Mouse (Mus musculus): ENCODE data around the gene Kcnh7. TPM values are rescaled to one million over a fixed set of nuclear protein-coding genes. Genes with fewer than 3 reads are reported as not detected.

The Kcnh7 gene
- polyA plus RNA-seq, 1 experiment, result not detected

- peaks cover 1% of the 10 kb centered on the region; the same call in 1 of the 2 replicates for H3K4me1 ChIP-seq (ENCODE audit: control insufficient read depth, insufficient read depth, low read length)
- H3K4me3 ChIP-seq (replicated peaks; ENCODE audit: control insufficient read depth, low read depth, low read length), result no peak overlapping the region
- 25% methylated on average over 3 of the region's 3 CpGs for WGBS
- no peak overlapping the region; the same call in 1 of the 2 replicates for H3K27ac ChIP-seq (ENCODE audit: control insufficient read depth, insufficient read depth, low read depth, low read length, poor library complexity)
- no peak for TF ChIP-seq CTCF (IDR thresholded peaks at IDR 0.05; ENCODE audit: control insufficient read depth, insufficient read depth, low read length)
- no peak for TF ChIP-seq POLR2A (IDR thresholded peaks at IDR 0.05; ENCODE audit: borderline replicate concordance, control insufficient read depth, low read depth, low read length)
Measured at GRCm38 (mm10) chr2:62684989-62685595, 499.0 kb downstream of the Kcnh7 start.

- WGBS, result 32% methylated on average over 8 of the region's 8 CpGs
- Histone ChIP-seq H3K4me1 (ENCODE audit: control insufficient read depth, insufficient read depth, low read length) (peaks cover 1% of the 10 kb centered on the region; the same call in 1 of the 2 replicates), H3K27ac (ENCODE audit: control insufficient read depth, insufficient read depth, low read depth, low read length, poor library complexity) (no peak overlapping the region), H3K4me3 (replicated peaks; ENCODE audit: control insufficient read depth, low read depth, low read length) (no peak overlapping the region)
- TF ChIP-seq POLR2A (IDR thresholded peaks at IDR 0.05; ENCODE audit: borderline replicate concordance, control insufficient read depth, low read depth, low read length), result no peak
- no peak for TF ChIP-seq CTCF (IDR thresholded peaks at IDR 0.05; ENCODE audit: control insufficient read depth, insufficient read depth, low read length)
Measured at GRCm38 (mm10) chr2:62681667-62682066, 502.4 kb downstream of the Kcnh7 start.

GRCm38 (mm10) chr2:62672788-62673187 is 511.3 kb downstream of the Kcnh7 start:
- Histone ChIP-seq H3K4me1 (ENCODE audit: control insufficient read depth, insufficient read depth, low read length) (no peaks in the 10 kb centered on the region; the same call in 1 of the 2 replicates), H3K4me3 (replicated peaks; ENCODE audit: control insufficient read depth, low read depth, low read length) (no peak overlapping the region), H3K27ac (ENCODE audit: control insufficient read depth, insufficient read depth, low read depth, low read length, poor library complexity) (no peak overlapping the region)
- no peak for TF ChIP-seq POLR2A (IDR thresholded peaks at IDR 0.05; ENCODE audit: borderline replicate concordance, control insufficient read depth, low read depth, low read length)
- TF ChIP-seq CTCF (IDR thresholded peaks at IDR 0.05; ENCODE audit: control insufficient read depth, insufficient read depth, low read length), result no peak
- WGBS, result 44% methylated on average over 5 of the region's 5 CpGs

GRCm38 (mm10) chr2:62670767-62671166 is 513.3 kb downstream of the Kcnh7 start:
- Histone ChIP-seq H3K27ac (ENCODE audit: control insufficient read depth, insufficient read depth, low read depth, low read length, poor library complexity) (no peak overlapping the region), H3K4me1 (ENCODE audit: control insufficient read depth, insufficient read depth, low read length) (no peaks in the 10 kb centered on the region; the same call in 1 of the 2 replicates), H3K4me3 (replicated peaks; ENCODE audit: control insufficient read depth, low read depth, low read length) (no peak overlapping the region)
- 64% methylated on average over 4 of the region's 4 CpGs for WGBS
- TF ChIP-seq POLR2A (IDR thresholded peaks at IDR 0.05; ENCODE audit: borderline replicate concordance, control insufficient read depth, low read depth, low read length), result no peak
- TF ChIP-seq CTCF (IDR thresholded peaks at IDR 0.05; ENCODE audit: control insufficient read depth, insufficient read depth, low read length), result no peak

- no peak for TF ChIP-seq CTCF (IDR thresholded peaks at IDR 0.05; ENCODE audit: control insufficient read depth, insufficient read depth, low read length)
- TF ChIP-seq POLR2A (IDR thresholded peaks at IDR 0.05; ENCODE audit: borderline replicate concordance, control insufficient read depth, low read depth, low read length), result no peak
- Histone ChIP-seq H3K4me3 (replicated peaks; ENCODE audit: control insufficient read depth, low read depth, low read length) (no peak overlapping the region), H3K27ac (ENCODE audit: control insufficient read depth, insufficient read depth, low read depth, low read length, poor library complexity) (no peak overlapping the region), H3K4me1 (ENCODE audit: control insufficient read depth, insufficient read depth, low read length) (no peaks in the 10 kb centered on the region; the same call in 1 of the 2 replicates)
- 68% methylated on average over 5 of the region's 5 CpGs for WGBS
Measured at GRCm38 (mm10) chr2:62670301-62670700, 513.8 kb downstream of the Kcnh7 start.

- Histone ChIP-seq H3K27ac (ENCODE audit: control insufficient read depth, insufficient read depth, low read depth, low read length, poor library complexity) (no peak overlapping the region), H3K4me1 (ENCODE audit: control insufficient read depth, insufficient read depth, low read length) (no peaks in the 10 kb centered on the region; the same call in 1 of the 2 replicates), H3K4me3 (replicated peaks; ENCODE audit: control insufficient read depth, low read depth, low read length) (no peak overlapping the region)
- 86% methylated on average over 3 of the region's 3 CpGs for WGBS
- TF ChIP-seq CTCF (IDR thresholded peaks at IDR 0.05; ENCODE audit: control insufficient read depth, insufficient read depth, low read length), result no peak
- no peak for TF ChIP-seq POLR2A (IDR thresholded peaks at IDR 0.05; ENCODE audit: borderline replicate concordance, control insufficient read depth, low read depth, low read length)
Measured at GRCm38 (mm10) chr2:62669848-62670247, 514.2 kb downstream of the Kcnh7 start.

- Histone ChIP-seq H3K4me3 (replicated peaks; ENCODE audit: control insufficient read depth, low read depth, low read length) (peak overlapping the region; percentile 27), H3K4me1 (ENCODE audit: control insufficient read depth, insufficient read depth, low read length) (no peaks in the 10 kb centered on the region; the same call in 1 of the 2 replicates), H3K27ac (ENCODE audit: control insufficient read depth, insufficient read depth, low read depth, low read length, poor library complexity) (no peak overlapping the region)
- TF ChIP-seq CTCF (IDR thresholded peaks at IDR 0.05; ENCODE audit: control insufficient read depth, insufficient read depth, low read length) (no peak), POLR2A (IDR thresholded peaks at IDR 0.05; ENCODE audit: borderline replicate concordance, control insufficient read depth, low read depth, low read length) (no peak)
- 55% methylated on average over 1 of the region's 1 CpGs for WGBS
Measured at GRCm38 (mm10) chr2:62665536-62665935, 518.6 kb downstream of the Kcnh7 start.

- TF ChIP-seq CTCF (IDR thresholded peaks at IDR 0.05; ENCODE audit: control insufficient read depth, insufficient read depth, low read length) (no peak), POLR2A (IDR thresholded peaks at IDR 0.05; ENCODE audit: borderline replicate concordance, control insufficient read depth, low read depth, low read length) (no peak)
- Histone ChIP-seq H3K27ac (ENCODE audit: control insufficient read depth, insufficient read depth, low read depth, low read length, poor library complexity) (peak overlapping the region; percentile 49; the same call in 1 of the 2 replicates), H3K4me3 (replicated peaks; ENCODE audit: control insufficient read depth, low read depth, low read length) (peak overlapping the region; percentile 62), H3K4me1 (ENCODE audit: control insufficient read depth, insufficient read depth, low read length) (no peaks in the 10 kb centered on the region; the same call in 1 of the 2 replicates)
- 48% methylated on average over 7 of the region's 7 CpGs for whole genome bisulfite sequencing
Measured at GRCm38 (mm10) chr2:62664839-62665238, 519.2 kb downstream of the Kcnh7 start.

Data from bone marrow, adult 2 months (tissue).